Mouse (Mus musculus) gonadal fat pad, adult 2 months (tissue): ENCODE data around the gene Mrpl48. TPM values are rescaled to one million over a fixed set of nuclear protein-coding genes. Genes with fewer than 3 reads are reported as not detected.

ENCODE experiments used
- DNase-seq: peaks from one replicate; pipeline ENCODE4 v3.0.0-alpha.2; 2012; ENCODE audit warnings: low read depth
- polyA plus RNA-seq: library from polyadenylated mRNA; depleted of rRNA; stranded (reverse); fragments of >200 nt; gene quantifications from 2 replicates; pipeline ENCODE4 v1.2.3, GENCODE M21; 2012; rRNA removed

Gene Mrpl48
- polyA plus RNA-seq, 1 experiment, result 24.7 TPM

DNA sequence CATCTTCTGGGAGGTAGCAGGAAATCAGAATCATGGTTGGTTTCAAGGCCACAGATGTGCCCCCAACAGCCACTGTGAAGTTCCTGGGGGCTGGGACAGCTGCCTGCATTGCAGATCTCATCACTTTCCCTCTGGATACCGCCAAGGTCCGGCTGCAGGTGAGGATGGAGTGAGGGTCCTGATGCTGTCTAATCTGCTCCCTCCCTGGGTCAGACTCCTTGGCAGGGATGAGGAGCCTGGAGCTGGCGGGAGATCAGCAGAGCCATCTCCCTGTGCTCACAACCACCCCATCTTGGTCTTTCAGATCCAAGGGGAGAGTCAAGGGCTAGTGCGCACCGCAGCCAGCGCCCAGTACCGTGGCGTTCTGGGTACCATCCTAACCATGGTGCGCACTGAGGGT lies 111.3 kb downstream of the Mrpl48 start:
- no peak for DNase-seq

DNA sequence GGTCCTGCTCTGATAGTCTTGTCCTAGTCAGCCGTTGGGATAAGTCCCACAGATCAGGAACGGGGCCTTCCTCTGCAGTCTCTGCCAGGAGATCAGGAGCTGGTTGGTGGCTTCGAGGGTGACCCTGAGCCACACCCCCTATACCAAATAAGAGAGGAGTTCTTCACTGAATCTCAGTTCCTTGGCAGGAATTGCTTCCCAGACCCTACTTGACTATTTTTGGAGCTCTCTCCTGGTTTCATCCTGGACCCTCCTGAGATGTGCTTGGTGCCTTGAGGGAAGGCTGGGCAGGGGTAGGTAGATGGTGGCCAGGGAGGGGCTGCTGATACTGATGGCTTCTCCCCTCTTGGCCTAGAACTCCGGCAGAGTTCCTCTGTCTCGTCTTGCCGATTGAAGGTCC lies 111.7 kb downstream of the Mrpl48 start:
- no peak for DNase-seq

Other genes with a start within 250 kb of the Mrpl48 start
- gene C2cd3, start 236.1 kb downstream of the Mrpl48 start, polyA plus RNA-seq, result 18.4 and 20.1 TPM in 2 replicates
- gene Ppme1, start 236.0 kb downstream of the Mrpl48 start, polyA plus RNA-seq, result 89.1 and 95.3 TPM in 2 replicates
- gene Ucp3, start 135.3 kb downstream of the Mrpl48 start, polyA plus RNA-seq, result 8.5 and 11.9 TPM in 2 replicates
- 511 and 529 TPM in 2 replicates for gene Ucp2, start 115.0 kb downstream of the Mrpl48 start, polyA plus RNA-seq
- 4.1 and 5.7 TPM in 2 replicates for gene Dnajb13, start 93.3 kb downstream of the Mrpl48 start, polyA plus RNA-seq
- 16.9 and 21.3 TPM in 2 replicates for gene Coa4, start 71.2 kb downstream of the Mrpl48 start, polyA plus RNA-seq
- 21.3 and 26.2 TPM in 2 replicates for gene Rab6a, start 891 bp downstream of the Mrpl48 start, polyA plus RNA-seq
- gene Plekhb1, start 54.1 kb upstream of the Mrpl48 start, polyA plus RNA-seq, result 27.1 and 35.8 TPM in 2 replicates
- gene Fam168a, start 98.3 kb upstream of the Mrpl48 start, polyA plus RNA-seq, result 58.8 and 64.3 TPM in 2 replicates